Mouse (Mus musculus): ENCODE measurements around the gene Appl2. TPM values are rescaled to one million over a fixed set of nuclear protein-coding genes. Genes with fewer than 3 reads are reported as not detected.

Gene Appl2
- total and polyA plus RNA-seq, 2 experiments from 2014 or later = 25.4 to 39.9 TPM

DNA sequence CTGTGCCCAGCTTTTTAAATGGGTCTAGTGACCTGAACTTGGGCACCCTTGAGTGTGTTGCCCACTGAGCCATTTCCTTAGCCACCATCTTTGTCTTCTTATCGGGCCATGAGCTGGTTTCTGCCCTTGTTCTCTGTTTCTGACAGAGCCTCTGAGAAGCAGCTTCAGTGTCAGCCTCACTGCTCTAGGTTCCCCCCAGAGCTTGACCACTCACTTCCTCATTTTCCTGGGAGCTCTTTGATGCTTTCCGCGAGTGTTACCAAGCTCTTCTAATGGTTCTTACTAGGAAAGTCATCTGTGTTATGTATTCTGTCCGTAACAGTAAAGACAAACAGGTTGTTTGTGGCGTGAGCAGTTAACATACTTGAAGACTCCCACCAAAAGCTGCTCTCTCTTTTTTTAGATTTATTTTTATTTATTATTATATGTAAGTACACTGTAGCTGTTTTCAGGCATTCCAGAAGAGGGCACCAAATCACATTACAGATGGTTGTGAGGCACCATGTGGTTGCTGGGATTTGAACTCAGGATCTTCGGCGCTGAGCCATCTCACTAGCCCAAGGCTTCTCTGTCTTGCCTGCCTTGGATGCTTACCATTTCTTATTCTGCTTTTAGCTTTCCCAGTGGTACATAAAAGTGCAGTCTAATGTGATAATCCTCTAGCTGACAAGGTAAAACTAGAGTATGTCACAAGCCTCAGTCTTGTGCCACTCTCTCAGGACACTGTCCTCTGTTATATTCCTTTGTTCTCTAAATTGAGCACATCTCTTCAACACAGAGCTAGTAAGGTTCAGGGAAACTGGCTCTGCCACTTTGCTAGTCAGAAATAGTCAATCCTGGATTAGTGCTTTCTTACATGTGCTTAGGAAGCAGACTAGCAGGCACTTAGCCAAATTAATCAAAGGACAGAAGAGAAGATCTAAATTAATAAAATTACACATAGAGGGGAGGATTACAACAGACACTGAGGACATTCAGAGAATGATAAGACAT lies 82.8 kb downstream of the Appl2 start:
- no peak for ATAC-seq (ENCODE audit: insufficient read depth, low read depth)
- peaks cover 86% of the 10 kb centered on the region for H3K36me3 ChIP-seq (replicated peaks; ENCODE audit: control insufficient read depth, insufficient read depth, low read length)
- no peak overlapping the region for H3K4me2 ChIP-seq (ENCODE audit: low read depth, low read length)
- DNase-seq (ENCODE audit: low spot score) = no peak
- 93% methylated on average over 7 of the region's 7 CpGs for WGBS
- no peak overlapping the region for H3K9ac ChIP-seq (replicated peaks; ENCODE audit: low read depth, low read length)
- no peaks in the 10 kb centered on the region for H3K9me3 ChIP-seq (replicated peaks; ENCODE audit: control insufficient read depth, low read length)
- no peak overlapping the region for H3K27ac ChIP-seq (ENCODE audit: low read depth)
- no peak for TF ChIP-seq CTCF (IDR thresholded peaks at IDR 0.05; ENCODE audit: low read depth)
- TF ChIP-seq EP300 (IDR thresholded peaks at IDR 0.05; ENCODE audit: low read depth) = no peak
- no peak overlapping the region for H3K4me3 ChIP-seq (ENCODE audit: low read depth, low read length)
- H3K4me1 ChIP-seq (ENCODE audit: control insufficient read depth, insufficient read depth) = no peaks in the 10 kb centered on the region
- H3K27me3 ChIP-seq (ENCODE audit: control insufficient read depth, insufficient read depth, low read length) = no peaks in the 10 kb centered on the region

DNA sequence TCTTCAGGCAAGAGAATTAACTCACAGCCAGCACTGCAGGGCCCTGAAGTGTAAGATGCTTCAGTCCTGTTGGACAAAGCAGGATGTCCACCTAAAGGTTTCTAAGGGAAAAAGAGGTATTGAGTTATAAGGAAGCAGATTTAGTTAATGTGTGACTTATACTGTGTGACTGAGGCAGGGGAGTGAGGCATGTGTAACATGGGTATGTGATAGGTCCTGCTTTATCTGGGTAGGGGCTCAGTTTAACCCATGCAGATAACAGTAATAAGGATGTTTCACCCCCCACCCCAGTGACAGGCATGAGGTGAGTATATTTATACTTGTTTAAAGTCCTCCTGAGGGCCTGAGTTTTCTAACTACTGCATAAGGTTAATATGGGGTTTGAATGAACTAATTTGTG lies 85.5 kb downstream of the Appl2 start:
- DNase-seq (ENCODE audit: low spot score) (no peak), ATAC-seq (ENCODE audit: insufficient read depth, low read depth) (no peak)
- Histone ChIP-seq H3K4me1 (ENCODE audit: control insufficient read depth, insufficient read depth) (no peaks in the 10 kb centered on the region), H3K27me3 (ENCODE audit: control insufficient read depth, insufficient read depth, low read length) (no peaks in the 10 kb centered on the region), H3K9ac (replicated peaks; ENCODE audit: low read depth, low read length) (no peak overlapping the region), H3K4me3 (ENCODE audit: low read depth, low read length) (no peak overlapping the region), H3K4me2 (ENCODE audit: low read depth, low read length) (no peak overlapping the region), H3K27ac (ENCODE audit: low read depth) (no peak overlapping the region), H3K9me3 (replicated peaks; ENCODE audit: control insufficient read depth, low read length) (no peaks in the 10 kb centered on the region), H3K36me3 (replicated peaks; ENCODE audit: control insufficient read depth, insufficient read depth, low read length) (peaks cover 88% of the 10 kb centered on the region)
- no peak for TF ChIP-seq CTCF (IDR thresholded peaks at IDR 0.05; ENCODE audit: low read depth)

Other genes with a start within 250 kb of the Appl2 start
- 11.0 and 16.2 TPM in 2 replicates for gene Aldh1l2, start 114.6 kb downstream of the Appl2 start, total RNA-seq (2014; rRNA removed; ENCODE audit: low replicate concordance)
- 4.3 and 4.6 TPM in 2 replicates for gene Aldh1l2, start 114.6 kb downstream of the Appl2 start, polyA plus RNA-seq (2015; fragmentation: Nextera tagmentation; extraction: Ambion mirVana)
- 7.9 and 13.2 TPM in 2 replicates for gene Washc4, start 105.0 kb downstream of the Appl2 start, total RNA-seq (2014; rRNA removed; ENCODE audit: low replicate concordance)
- gene Washc4, start 105.0 kb downstream of the Appl2 start, polyA plus RNA-seq (2015; fragmentation: Nextera tagmentation; extraction: Ambion mirVana) = 15.1 and 17.1 TPM in 2 replicates
- gene 1500009L16Rik, start 74.1 kb upstream of the Appl2 start, total RNA-seq (2014; rRNA removed; ENCODE audit: low replicate concordance) = 8.3 and 13.4 TPM in 2 replicates
- gene 1500009L16Rik, start 74.1 kb upstream of the Appl2 start, polyA plus RNA-seq (2015; fragmentation: Nextera tagmentation; extraction: Ambion mirVana) = 13.4 and 13.8 TPM in 2 replicates

Measured in heart, postnatal 0 days (tissue).